Mouse (Mus musculus): Measurements from ENCODE around the gene Chchd2. TPM values are rescaled to one million over a fixed set of nuclear protein-coding genes. Genes with fewer than 3 reads are reported as not detected.
A peak's percentile ranks its signal among the peaks of the same experiment; 100 is the strongest.
"Not testable (repeated sequence)": the region's sequence is repeated elsewhere in the genome, so short reads cannot be mapped to it uniquely, and the experiment has no call there.

Chchd2 gene
- polyA plus RNA-seq (2012; rRNA removed): 775 and 986 TPM in 2 replicates

GRCm38 (mm10) chr5:129886911-129887636, at the start of gene Chchd2:
Gene Chchd2 (minus strand): TSS chr5:129887470.
- DNase-seq (ENCODE audit: extremely low spot score in 1 of 2, low spot score in 1 of 2): peak; percentile 97 to 99

- DNase-seq (ENCODE audit: extremely low spot score in 1 of 2, low spot score in 1 of 2): no peak
Observed at GRCm38 (mm10) chr5:129936941-129937340, 49.7 kb upstream of the Chchd2 start.

GRCm38 (mm10) chr5:129929924-129930855, 42.9 kb upstream of the Chchd2 start:
- DNase-seq (ENCODE audit: extremely low spot score in 1 of 2, low spot score in 1 of 2): no peak

- DNase-seq (ENCODE audit: extremely low spot score in 1 of 2, low spot score in 1 of 2): no peak
Observed at GRCm38 (mm10) chr5:129925933-129926332, 38.7 kb upstream of the Chchd2 start.

- no peak for DNase-seq (ENCODE audit: extremely low spot score in 1 of 2, low spot score in 1 of 2)
Observed at GRCm38 (mm10) chr5:129924820-129925452, 37.7 kb upstream of the Chchd2 start.

- no peak for DNase-seq (ENCODE audit: extremely low spot score in 1 of 2, low spot score in 1 of 2)
Observed at GRCm38 (mm10) chr5:129921972-129922371, 34.7 kb upstream of the Chchd2 start.

- no peak for DNase-seq (ENCODE audit: extremely low spot score in 1 of 2, low spot score in 1 of 2)
Observed at GRCm38 (mm10) chr5:129919320-129919719, 32.0 kb upstream of the Chchd2 start.

GRCm38 (mm10) chr5:129918752-129919151, 31.5 kb upstream of the Chchd2 start:
- no peak for DNase-seq (ENCODE audit: extremely low spot score in 1 of 2, low spot score in 1 of 2)

- no peak for DNase-seq (ENCODE audit: extremely low spot score in 1 of 2, low spot score in 1 of 2)
Observed at GRCm38 (mm10) chr5:129918065-129918651, 30.9 kb upstream of the Chchd2 start.

- not testable (repeated sequence) for DNase-seq (ENCODE audit: extremely low spot score in 1 of 2, low spot score in 1 of 2)
Observed at GRCm38 (mm10) chr5:129915491-129915890, 28.2 kb upstream of the Chchd2 start.

GRCm38 (mm10) chr5:129914024-129914423, 26.8 kb upstream of the Chchd2 start:
- no peak for DNase-seq (ENCODE audit: extremely low spot score in 1 of 2, low spot score in 1 of 2)

GRCm38 (mm10) chr5:129909591-129909990, 22.3 kb upstream of the Chchd2 start:
- no peak for DNase-seq (ENCODE audit: extremely low spot score in 1 of 2, low spot score in 1 of 2)

- no peak for DNase-seq (ENCODE audit: extremely low spot score in 1 of 2, low spot score in 1 of 2)
Observed at GRCm38 (mm10) chr5:129909147-129909546, 21.9 kb upstream of the Chchd2 start.

- peak; percentile 81 to 88 for DNase-seq (ENCODE audit: extremely low spot score in 1 of 2, low spot score in 1 of 2)
Observed at GRCm38 (mm10) chr5:129908242-129908965, 21.1 kb upstream of the Chchd2 start, which contains the start of gene Nupr1l. Gene Nupr1l (plus strand): TSS chr5:129908540.

GRCm38 (mm10) chr5:129907775-129908174, 20.5 kb upstream of the Chchd2 start:
- DNase-seq (ENCODE audit: extremely low spot score in 1 of 2, low spot score in 1 of 2): no peak

GRCm38 (mm10) chr5:129898449-129898848, 11.2 kb upstream of the Chchd2 start, which contains the start of gene Phkg1:
Gene Phkg1 (minus strand): TSS chr5:129898549.
- DNase-seq (ENCODE audit: extremely low spot score in 1 of 2, low spot score in 1 of 2): no peak

- DNase-seq (ENCODE audit: extremely low spot score in 1 of 2, low spot score in 1 of 2): peak; percentile 87 to 93
Observed at GRCm38 (mm10) chr5:129895198-129896088, 8.2 kb upstream of the Chchd2 start, which contains the start of gene Zbed5. Gene Zbed5 (plus strand): TSS chr5:129895723.

GRCm38 (mm10) chr5:129890390-129890789, 3.1 kb upstream of the Chchd2 start:
- not testable (repeated sequence) for DNase-seq (ENCODE audit: extremely low spot score in 1 of 2, low spot score in 1 of 2)

GRCm38 (mm10) chr5:129886271-129886670, 999 bp downstream of the Chchd2 start:
- DNase-seq (ENCODE audit: extremely low spot score in 1 of 2, low spot score in 1 of 2): peak in 1 of 2 experiments; percentile 14
